Mouse (Mus musculus): ENCODE results near the gene Acadm.

Gene Acadm

GRCm38 (mm10) chr3:153940486-153940885, 3.9 kb downstream of the Acadm start:
- DNase-seq: no peak

GRCm38 (mm10) chr3:153940021-153940420, 4.4 kb downstream of the Acadm start:
- DNase-seq: no peak

GRCm38 (mm10) chr3:153937116-153937810, 7.2 kb downstream of the Acadm start:
- no peak for DNase-seq

- no peak for DNase-seq
Measured at GRCm38 (mm10) chr3:153935878-153936277, 8.6 kb downstream of the Acadm start.

- no peak for DNase-seq
Measured at GRCm38 (mm10) chr3:153932461-153932860, 12.0 kb downstream of the Acadm start.

GRCm38 (mm10) chr3:153929526-153929925, 14.9 kb downstream of the Acadm start:
- no peak for DNase-seq

- no peak for DNase-seq
Measured at GRCm38 (mm10) chr3:153926333-153926732, 18.1 kb downstream of the Acadm start.

- DNase-seq: no peak
Measured at GRCm38 (mm10) chr3:153921147-153921910, 23.1 kb downstream of the Acadm start.

GRCm38 (mm10) chr3:153917200-153917599, 27.2 kb downstream of the Acadm start:
- no peak for DNase-seq

GRCm38 (mm10) chr3:153913510-153914243, 30.8 kb downstream of the Acadm start:
- DNase-seq: no peak

GRCm38 (mm10) chr3:153912546-153913509, 31.6 kb downstream of the Acadm start, which contains the start of gene Rabggtb:
Rabggtb (minus strand) TSS chr3:153913009.
- DNase-seq: peak; percentile 96

GRCm38 (mm10) chr3:153911882-153912440, 32.5 kb downstream of the Acadm start:
- no peak for DNase-seq

- DNase-seq: no peak
Measured at GRCm38 (mm10) chr3:153911197-153911881, 33.1 kb downstream of the Acadm start.

- DNase-seq: no peak
Measured at GRCm38 (mm10) chr3:153910489-153910888, 33.9 kb downstream of the Acadm start.

- no peak for DNase-seq
Measured at GRCm38 (mm10) chr3:153908919-153909318, 35.5 kb downstream of the Acadm start.

- DNase-seq: no peak
Measured at GRCm38 (mm10) chr3:153906136-153906871, 38.1 kb downstream of the Acadm start, which contains the start of gene Msh4. Msh4 (minus strand) TSS chr3:153906138.

- DNase-seq: no peak
Measured at GRCm38 (mm10) chr3:153905251-153906135, 38.9 kb downstream of the Acadm start.

GRCm38 (mm10) chr3:153904586-153904985, 39.8 kb downstream of the Acadm start:
- peak; percentile 35 for DNase-seq

GRCm38 (mm10) chr3:153902595-153902994, 41.8 kb downstream of the Acadm start:
- DNase-seq: no peak

Measured in right cerebral cortex, adult 18-20 months (tissue).